19 mouse cellular contexts compared by ENCODE assay signal in genomic region chr6:121401826-121402660, GRCm38 (mm10). TPM values are rescaled to one million over a fixed set of nuclear protein-coding genes. Genes with fewer than 3 reads are reported as not detected.
DNase-seq lines count a peak whose midpoint lies in the region; ATAC-seq lines count a peak whose summit lies in the region.
"Had no signal": no experiment of that assay in that cellular context is flagged by ENCODE, and none has a peak within 500 bp of the region (broad histone marks: within the 10 kb centered on the region; RNA-seq: fewer than 3 reads in every experiment).

No protein-coding gene starts in this region.

- no peak overlapping the region for H3K4me3 ChIP-seq in hindbrain, embryonic 13.5 days
- H3K4me3 ChIP-seq in hindbrain, embryonic 11.5 days (ENCODE audit: low read depth, low read length): no peak overlapping the region
- H3K4me3 ChIP-seq in forebrain, embryonic 16.5 days (replicated peaks; ENCODE audit: low read length): no peak overlapping the region
- H3K4me3 ChIP-seq in midbrain, embryonic 14.5 days (replicated peaks; ENCODE audit: low read depth, low read length): no peak overlapping the region
- H3K4me3 ChIP-seq in heart, embryonic 10.5 days: no peak overlapping the region
- H3K4me3 ChIP-seq: liver, embryonic 12.5 days; lung, embryonic 15.5 days; myocyte had no signal

- no peak for DNase-seq in hindbrain, embryonic 11.5 days (ENCODE audit: low spot score)
- DNase-seq in midbrain, embryonic 14.5 days: peak; percentile 42
- DNase-seq in telencephalon, adult 2 months (ENCODE audit: low read depth, low spot score): peak; percentile 42
- DNase-seq in spleen, postnatal 36 days (ENCODE audit: low spot score in 2 of 2): no peak
- DNase-seq in heart, embryonic 10.5 days (ENCODE audit: low spot score): no peak
- DNase-seq: adrenal gland, postnatal 36 days; cerebellum, adult 9-11 months; heart, adult 18-20 months; kidney, adult 8-10 months; kidney, postnatal 36 days; layer of hippocampus, adult 9-11 months; thymus, adult 2 months had no signal

- 71% methylated on average over 14 of the region's 14 CpGs for WGBS in hindbrain, embryonic 13.5 days
- 87% methylated on average over 14 of the region's 14 CpGs for whole genome bisulfite sequencing in hindbrain, embryonic 11.5 days
- WGBS in forebrain, embryonic 16.5 days: 68% methylated on average over 14 of the region's 14 CpGs
- 76% methylated on average over 14 of the region's 14 CpGs for WGBS in midbrain, embryonic 14.5 days
- WGBS in heart, embryonic 10.5 days: 83% methylated on average over 14 of the region's 14 CpGs

- no peaks in the 10 kb centered on the region for H3K36me3 ChIP-seq in hindbrain, embryonic 13.5 days
- H3K36me3 ChIP-seq in hindbrain, embryonic 11.5 days (ENCODE audit: control insufficient read depth, insufficient read depth, low read length): no peaks in the 10 kb centered on the region
- no peaks in the 10 kb centered on the region for H3K36me3 ChIP-seq in forebrain, embryonic 16.5 days (ENCODE audit: control insufficient read depth, insufficient read depth)
- no peaks in the 10 kb centered on the region for H3K36me3 ChIP-seq in midbrain, embryonic 14.5 days (ENCODE audit: control insufficient read depth, insufficient read depth, low read length)
- no peaks in the 10 kb centered on the region for H3K36me3 ChIP-seq in heart, embryonic 10.5 days
- H3K36me3 ChIP-seq: liver, embryonic 12.5 days; lung, embryonic 15.5 days had no signal

- H3K9me3 ChIP-seq in hindbrain, embryonic 13.5 days: no peaks in the 10 kb centered on the region
- no peaks in the 10 kb centered on the region for H3K9me3 ChIP-seq in hindbrain, embryonic 11.5 days (ENCODE audit: control insufficient read depth, low read length)
- no peaks in the 10 kb centered on the region for H3K9me3 ChIP-seq in forebrain, embryonic 16.5 days (ENCODE audit: control insufficient read depth, low read length)
- no peaks in the 10 kb centered on the region for H3K9me3 ChIP-seq in midbrain, embryonic 14.5 days (ENCODE audit: control insufficient read depth, low read length)
- H3K9me3 ChIP-seq in heart, embryonic 10.5 days: no peaks in the 10 kb centered on the region
- H3K9me3 ChIP-seq: liver, embryonic 12.5 days; lung, embryonic 15.5 days had no signal

- peak; percentile 50 for ATAC-seq in hindbrain, embryonic 13.5 days (ENCODE audit: low FRiP score)
- no peak for ATAC-seq in hindbrain, embryonic 11.5 days (ENCODE audit: low FRiP score)
- peak; percentile 67 for ATAC-seq in forebrain, embryonic 16.5 days
- no peak for ATAC-seq in midbrain, embryonic 14.5 days (ENCODE audit: low FRiP score, low TSS enrichment)
- ATAC-seq: liver, embryonic 12.5 days; Patski had no signal

- no peaks in the 10 kb centered on the region for H3K27me3 ChIP-seq in hindbrain, embryonic 13.5 days
- H3K27me3 ChIP-seq in hindbrain, embryonic 11.5 days (ENCODE audit: control insufficient read depth, insufficient read depth, low read length): no peaks in the 10 kb centered on the region
- H3K27me3 ChIP-seq in forebrain, embryonic 16.5 days (replicated peaks; ENCODE audit: control insufficient read depth, insufficient read depth, low read length): no peaks in the 10 kb centered on the region
- H3K27me3 ChIP-seq in midbrain, embryonic 14.5 days (ENCODE audit: control insufficient read depth, insufficient read depth, low read length): no peaks in the 10 kb centered on the region
- H3K27me3 ChIP-seq in heart, embryonic 10.5 days (ENCODE audit: insufficient read depth, poor library complexity, severe bottlenecking): 0 out of 2 replicates have a peak, but pooled peaks cover 12% of the 10 kb centered on the region
- H3K27me3 ChIP-seq: liver, embryonic 12.5 days; lung, embryonic 15.5 days; Patski had no signal

- peak overlapping the region; percentile 84 for H3K27ac ChIP-seq in hindbrain, embryonic 13.5 days
- no peak overlapping the region for H3K27ac ChIP-seq in hindbrain, embryonic 11.5 days (ENCODE audit: low read depth, low read length)
- H3K27ac ChIP-seq in forebrain, embryonic 16.5 days (ENCODE audit: low read length): no peak overlapping the region
- H3K27ac ChIP-seq in midbrain, embryonic 14.5 days (replicated peaks; ENCODE audit: low read depth, low read length): peak overlapping the region; percentile 65
- no peak overlapping the region for H3K27ac ChIP-seq in heart, embryonic 10.5 days
- H3K27ac ChIP-seq: liver, embryonic 12.5 days; lung, embryonic 15.5 days had no signal

- H3K9ac ChIP-seq in hindbrain, embryonic 13.5 days: no peak overlapping the region
- no peak overlapping the region for H3K9ac ChIP-seq in hindbrain, embryonic 11.5 days (ENCODE audit: low read depth, low read length)
- no peak overlapping the region for H3K9ac ChIP-seq in forebrain, embryonic 16.5 days (replicated peaks; ENCODE audit: low read depth, low read length)
- H3K9ac ChIP-seq in midbrain, embryonic 14.5 days (replicated peaks; ENCODE audit: low read length): no peak overlapping the region
- H3K9ac ChIP-seq: liver, embryonic 12.5 days; lung, embryonic 15.5 days had no signal

- H3K4me1 ChIP-seq in hindbrain, embryonic 13.5 days (replicated peaks): peaks cover 20% of the 10 kb centered on the region
- H3K4me1 ChIP-seq in hindbrain, embryonic 11.5 days (replicated peaks; ENCODE audit: control insufficient read depth, insufficient read depth, low read length): no peaks in the 10 kb centered on the region
- H3K4me1 ChIP-seq in forebrain, embryonic 16.5 days (replicated peaks; ENCODE audit: control insufficient read depth, insufficient read depth, low read length): peaks cover 7% of the 10 kb centered on the region; the same call in 1 of the 2 replicates
- 0 out of 2 replicates have a peak, but pooled peaks cover 5% of the 10 kb centered on the region for H3K4me1 ChIP-seq in midbrain, embryonic 14.5 days (ENCODE audit: control insufficient read depth, insufficient read depth, low read length)
- H3K4me1 ChIP-seq in heart, embryonic 10.5 days: no peaks in the 10 kb centered on the region
- H3K4me1 ChIP-seq: liver, embryonic 12.5 days; lung, embryonic 15.5 days had no signal

- no peak overlapping the region for H3K4me2 ChIP-seq in hindbrain, embryonic 13.5 days
- no peak overlapping the region for H3K4me2 ChIP-seq in hindbrain, embryonic 11.5 days (replicated peaks; ENCODE audit: low read depth, low read length)
- H3K4me2 ChIP-seq in forebrain, embryonic 16.5 days (ENCODE audit: low read length): no peak overlapping the region
- H3K4me2 ChIP-seq in midbrain, embryonic 14.5 days (ENCODE audit: low read length): no peak overlapping the region
- H3K4me2 ChIP-seq: liver, embryonic 12.5 days; lung, embryonic 15.5 days had no signal

RNA-seq across cellular contexts. Expression of gene Slc6a12, which starts 59.2 kb away (rescaled TPM):
- polyA plus RNA-seq in hindbrain, embryonic 13.5 days (2015; fragmentation: Nextera tagmentation; extraction: Ambion mirVana): 0.27 and 0.44 TPM in 2 replicates
- polyA plus RNA-seq in hindbrain, embryonic 11.5 days (2014; fragmentation: Nextera tagmentation; extraction: Ambion mirVana): 0.29 TPM in 1 of 2 replicates, not detected in the other
- polyA plus RNA-seq in forebrain, embryonic 16.5 days (2015; fragmentation: Nextera tagmentation; extraction: Ambion mirVana): 0.53 and 0.79 TPM in 2 replicates
- polyA plus RNA-seq in midbrain, embryonic 14.5 days (2014; fragmentation: Nextera tagmentation; extraction: Ambion mirVana): 1.6 TPM in 1 of 2 replicates, not detected in the other
- polyA plus RNA-seq in heart, embryonic 10.5 days (2016; fragmentation: Nextera tagmentation; extraction: Ambion mirVana): 0.25 TPM in 1 of 2 replicates, not detected in the other
- polyA plus RNA-seq: heart, embryonic 16.5 days; lung, embryonic 15.5 days; myocyte had no signal

Comparison
In these comparisons a context has a peak if more than half of its experiments do, and no peak if none do; other contexts are left out.
1. ATAC-seq: peak in hindbrain, embryonic 13.5 days (single experiment) and forebrain, embryonic 16.5 days (single experiment); none in hindbrain, embryonic 11.5 days (single experiment) and midbrain, embryonic 14.5 days (single experiment).
2. H3K27ac ChIP-seq: peak in hindbrain, embryonic 13.5 days (single experiment) and midbrain, embryonic 14.5 days (single experiment); none in hindbrain, embryonic 11.5 days (single experiment), forebrain, embryonic 16.5 days (single experiment) and heart, embryonic 10.5 days (single experiment).
3. DNase-seq: peak in midbrain, embryonic 14.5 days (single experiment) and telencephalon, adult 2 months (single experiment); none in hindbrain, embryonic 11.5 days (single experiment), spleen, postnatal 36 days (0 of 2) and heart, embryonic 10.5 days (single experiment).